Mouse (Mus musculus): ENCODE data around the gene Mrpl16. TPM values are rescaled to one million over a fixed set of nuclear protein-coding genes. Genes with fewer than 3 reads are reported as not detected.

Gene Mrpl16
- polyA plus RNA-seq, 1 experiment from 2014 or later = 63.4 TPM

- peak; percentile 69; the same call in 1 of the 2 replicates for ATAC-seq (ENCODE audit: extremely low read depth, insufficient number of reproducible peaks, low FRiP score, low TSS enrichment)
- WGBS = under 1% methylated on average over 57 of the region's 83 CpGs
- Histone ChIP-seq H3K9me3 (no peaks in the 10 kb centered on the region), H3K9ac (peak overlapping the region; percentile 88), H3K4me2 (peak overlapping the region; percentile 98), H3K27ac (replicated peaks) (no peak overlapping the region), H3K4me1 (peaks cover 35% of the 10 kb centered on the region), H3K4me3 (peak overlapping the region; percentile 78), H3K36me3 (no peaks in the 10 kb centered on the region), H3K27me3 (replicated peaks) (peaks cover 13% of the 10 kb centered on the region)
These were observed 48.3 kb downstream of the Mrpl16 start for GRCm38 (mm10) chr19:11818199-11819142.

GRCm38 (mm10) chr19:11819143-11819700 lies 49.0 kb downstream of the Mrpl16 start, which contains the start of gene Stx3:
Gene Stx3, minus strand, starts transcription at chr19:11819403.
- Histone ChIP-seq H3K9me3 (no peaks in the 10 kb centered on the region), H3K9ac (peak within 1 kb of the TSS; percentile 88), H3K36me3 (no peaks in the 10 kb centered on the region), H3K4me3 (peak within 1 kb of the TSS; percentile 78), H3K4me1 (peaks cover 29% of the 10 kb centered on the region), H3K4me2 (peak within 1 kb of the TSS; percentile 98), H3K27ac (replicated peaks) (no peak within 1 kb of the TSS), H3K27me3 (replicated peaks) (peaks cover 13% of the 10 kb centered on the region)
- ATAC-seq (ENCODE audit: extremely low read depth, insufficient number of reproducible peaks, low FRiP score, low TSS enrichment) = no peak
- under 1% methylated on average over 20 of the region's 20 CpGs for WGBS

GRCm38 (mm10) chr19:11819800-11820199 lies 49.6 kb downstream of the Mrpl16 start:
- WGBS = under 1% methylated on average over 15 of the region's 15 CpGs

GRCm38 (mm10) chr19:11820211-11820610 lies 50.0 kb downstream of the Mrpl16 start:
- H3K27me3 ChIP-seq (replicated peaks) = peaks cover 13% of the 10 kb centered on the region
- 29% methylated on average over 6 of the region's 6 CpGs for WGBS
- H3K36me3 ChIP-seq = no peaks in the 10 kb centered on the region
- H3K4me3 ChIP-seq = peak overlapping the region; percentile 78
- H3K4me2 ChIP-seq = peak overlapping the region; percentile 98
- no peaks in the 10 kb centered on the region for H3K9me3 ChIP-seq
- peak overlapping the region; percentile 88 for H3K9ac ChIP-seq
- no peak overlapping the region for H3K27ac ChIP-seq (replicated peaks)
- ATAC-seq (ENCODE audit: extremely low read depth, insufficient number of reproducible peaks, low FRiP score, low TSS enrichment) = no peak
- H3K4me1 ChIP-seq = peaks cover 29% of the 10 kb centered on the region

More at GRCm38 (mm10) chr19:11819800-11820199, 49.6 kb downstream of the Mrpl16 start:
- ATAC-seq (ENCODE audit: extremely low read depth, insufficient number of reproducible peaks, low FRiP score, low TSS enrichment) = no peak
- Histone ChIP-seq H3K9ac (peak overlapping the region; percentile 88), H3K27me3 (replicated peaks) (peaks cover 13% of the 10 kb centered on the region), H3K9me3 (no peaks in the 10 kb centered on the region), H3K4me3 (peak overlapping the region; percentile 78), H3K27ac (replicated peaks) (no peak overlapping the region), H3K4me1 (peaks cover 29% of the 10 kb centered on the region), H3K4me2 (peak overlapping the region; percentile 98), H3K36me3 (no peaks in the 10 kb centered on the region)

- no peaks in the 10 kb centered on the region for H3K9me3 ChIP-seq
- WGBS = 38% methylated on average over 4 of the region's 4 CpGs
- ATAC-seq (ENCODE audit: extremely low read depth, insufficient number of reproducible peaks, low FRiP score, low TSS enrichment) = no peak
These were observed 53.3 kb downstream of the Mrpl16 start for GRCm38 (mm10) chr19:11823346-11824065.

More at GRCm38 (mm10) chr19:11823346-11824065, 53.3 kb downstream of the Mrpl16 start:
- Histone ChIP-seq H3K36me3 (no peaks in the 10 kb centered on the region), H3K4me1 (peaks cover 14% of the 10 kb centered on the region), H3K27ac (replicated peaks) (no peak overlapping the region), H3K27me3 (replicated peaks) (no peaks in the 10 kb centered on the region; the same call in 1 of the 2 replicates), H3K4me2 (no peak overlapping the region), H3K9ac (no peak overlapping the region), H3K4me3 (no peak overlapping the region)

Other genes starting within 250 kb of the Mrpl16 start
- 0.37 and 0.47 TPM in 2 replicates for gene Ms4a4d, start 233.6 kb upstream of the Mrpl16 start, polyA plus RNA-seq (2015; fragmentation: Nextera tagmentation; extraction: Ambion mirVana)
- 1.7 and 2.6 TPM in 2 replicates for gene Ms4a6d, start 165.5 kb upstream of the Mrpl16 start, polyA plus RNA-seq (2015; fragmentation: Nextera tagmentation; extraction: Ambion mirVana)
- not detected in 2 replicates for gene Ms4a2, start 146.7 kb upstream of the Mrpl16 start, polyA plus RNA-seq (2015; fragmentation: Nextera tagmentation; extraction: Ambion mirVana)
- 0.12 and 0.31 TPM in 2 replicates for gene Ms4a3, start 129.5 kb upstream of the Mrpl16 start, polyA plus RNA-seq (2015; fragmentation: Nextera tagmentation; extraction: Ambion mirVana)
- gene Oosp2, start 109.8 kb upstream of the Mrpl16 start, polyA plus RNA-seq (2015; fragmentation: Nextera tagmentation; extraction: Ambion mirVana) = not detected in 2 replicates
- gene Oosp1, start 79.2 kb upstream of the Mrpl16 start, polyA plus RNA-seq (2015; fragmentation: Nextera tagmentation; extraction: Ambion mirVana) = not detected in 2 replicates
- not detected in 2 replicates for gene Oosp3, start 73.3 kb upstream of the Mrpl16 start, polyA plus RNA-seq (2015; fragmentation: Nextera tagmentation; extraction: Ambion mirVana)
- gene Gif, start 22.8 kb upstream of the Mrpl16 start, polyA plus RNA-seq (2015; fragmentation: Nextera tagmentation; extraction: Ambion mirVana) = not detected in 2 replicates
- 4.6 and 5.2 TPM in 2 replicates for gene Stx3, start 49.0 kb downstream of the Mrpl16 start, polyA plus RNA-seq (2015; fragmentation: Nextera tagmentation; extraction: Ambion mirVana)
- gene Olfr1417, start 68.8 kb downstream of the Mrpl16 start, polyA plus RNA-seq (2015; fragmentation: Nextera tagmentation; extraction: Ambion mirVana) = not detected in 2 replicates
- gene Olfr1418, start 90.7 kb downstream of the Mrpl16 start, polyA plus RNA-seq (2015; fragmentation: Nextera tagmentation; extraction: Ambion mirVana) = not detected in 2 replicates
- gene Olfr1419, start 104.7 kb downstream of the Mrpl16 start, polyA plus RNA-seq (2015; fragmentation: Nextera tagmentation; extraction: Ambion mirVana) = not detected in 2 replicates
- gene Olfr1420, start 116.2 kb downstream of the Mrpl16 start, polyA plus RNA-seq (2015; fragmentation: Nextera tagmentation; extraction: Ambion mirVana) = not detected in 2 replicates
- gene Patl1, start 142.0 kb downstream of the Mrpl16 start, polyA plus RNA-seq (2015; fragmentation: Nextera tagmentation; extraction: Ambion mirVana) = 16.0 and 17.0 TPM in 2 replicates
- 4.2 and 4.8 TPM in 2 replicates for gene Osbp, start 195.6 kb downstream of the Mrpl16 start, polyA plus RNA-seq (2015; fragmentation: Nextera tagmentation; extraction: Ambion mirVana)

Data from heart, embryonic 13.5 days (tissue).